Mouse (Mus musculus): Measurements from ENCODE around the gene Glud1.
A peak's percentile ranks its signal among the peaks of the same experiment; 100 is the strongest.

Glud1 gene

GRCm38 (mm10) chr14:34310234-34310965 lies at the start of gene Glud1, which contains the start of gene Shld2:
TSS of gene Glud1 (plus strand) at chr14:34310727.
TSS of gene Shld2 (minus strand) at chr14:34310493.
- peak; percentile 93 for DNase-seq

- no peak for DNase-seq
Observed at GRCm38 (mm10) chr14:34268046-34268445, 42.5 kb upstream of the Glud1 start.

- no peak for DNase-seq
Observed at GRCm38 (mm10) chr14:34273280-34273679, 37.2 kb upstream of the Glud1 start.

DNA sequence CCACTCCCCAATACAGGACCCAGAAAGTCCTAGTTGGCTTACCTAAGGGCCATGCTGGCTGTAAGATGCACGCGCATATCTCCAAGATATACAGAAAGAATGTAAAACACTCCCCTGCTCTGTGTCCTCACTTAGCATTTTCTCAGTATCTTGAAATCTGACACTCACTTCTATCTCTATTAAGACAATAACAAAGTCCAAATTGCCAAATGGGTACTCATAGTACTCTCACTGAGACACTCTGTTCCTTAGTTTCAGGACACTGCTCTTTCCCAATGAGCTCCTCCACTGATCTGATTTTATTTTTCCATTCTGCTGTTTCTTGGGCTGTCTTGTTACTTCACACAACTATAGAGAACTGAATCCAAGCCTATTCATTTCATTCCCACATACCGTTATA lies 36.4 kb upstream of the Glud1 start:
- no peak for DNase-seq

- DNase-seq, result no peak
Observed at GRCm38 (mm10) chr14:34275225-34275624, 35.3 kb upstream of the Glud1 start.

GRCm38 (mm10) chr14:34279726-34280125 lies 30.8 kb upstream of the Glud1 start:
- no peak for DNase-seq

DNA sequence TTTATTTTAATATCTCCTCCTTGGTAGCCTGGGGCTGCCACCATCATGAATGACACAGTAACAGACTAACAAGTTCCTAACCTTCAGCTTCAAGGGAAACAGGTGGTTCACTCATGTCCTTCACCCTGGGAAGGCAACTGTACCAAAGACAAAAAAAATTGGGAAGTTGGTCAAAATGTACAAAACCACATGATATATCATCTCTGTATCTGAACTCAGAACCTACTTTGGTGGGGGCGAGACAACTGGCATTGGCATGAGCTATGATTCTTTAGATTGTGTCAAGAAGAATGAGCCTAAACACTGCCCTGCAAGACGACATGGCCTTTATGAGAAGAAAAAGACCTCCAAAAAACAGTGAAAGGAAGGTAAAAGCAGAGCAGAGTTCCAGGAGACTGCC lies 29.7 kb upstream of the Glud1 start:
- no peak for DNase-seq

GRCm38 (mm10) chr14:34281736-34282269 lies 28.7 kb upstream of the Glud1 start:
- DNase-seq, result no peak

GRCm38 (mm10) chr14:34288396-34288795 lies 22.1 kb upstream of the Glud1 start:
- DNase-seq, result no peak

DNA sequence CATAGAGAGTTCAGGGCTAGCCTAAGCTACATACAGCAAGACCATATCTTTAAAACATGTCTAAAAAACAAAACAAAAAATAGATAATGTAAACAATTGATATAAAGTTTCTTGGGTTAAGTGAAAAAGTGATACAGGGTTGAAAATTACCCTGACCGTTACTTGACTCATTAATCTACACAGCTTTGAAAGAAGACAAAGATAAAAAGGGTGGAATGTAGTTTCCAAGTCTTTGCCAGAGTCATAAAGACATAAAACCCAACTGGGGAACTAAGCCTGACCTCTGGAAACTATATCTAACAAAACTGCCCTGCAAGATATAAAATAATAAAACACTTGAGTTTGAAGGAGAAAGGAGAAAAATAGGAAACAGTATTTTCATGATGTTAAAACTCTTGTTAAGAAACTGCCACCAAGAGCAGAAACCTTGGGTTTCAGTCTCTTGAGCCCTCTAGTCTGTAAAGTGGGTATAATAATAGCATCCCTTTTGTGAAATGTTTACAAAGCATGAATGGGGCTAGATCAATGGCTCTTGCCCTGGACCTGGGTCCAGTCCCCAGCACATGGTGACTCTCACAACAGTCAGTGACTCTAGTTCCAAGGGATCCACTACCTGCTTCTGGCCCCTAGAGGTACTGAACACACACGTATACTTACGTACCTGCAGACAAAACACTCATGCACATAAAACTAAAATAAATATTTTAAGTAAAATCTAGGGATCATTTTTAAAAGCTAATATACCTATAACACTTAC lies 21.1 kb upstream of the Glud1 start:
- DNase-seq, result no peak

- DNase-seq, result no peak
Observed at GRCm38 (mm10) chr14:34290229-34290628, 20.3 kb upstream of the Glud1 start.

- DNase-seq, result no peak
Observed at GRCm38 (mm10) chr14:34293641-34294040, 16.9 kb upstream of the Glud1 start.

- DNase-seq, result no peak
Observed at GRCm38 (mm10) chr14:34296350-34296749, 14.2 kb upstream of the Glud1 start.

- DNase-seq, result no peak
Observed at GRCm38 (mm10) chr14:34297038-34297437, 13.5 kb upstream of the Glud1 start.

GRCm38 (mm10) chr14:34297634-34298033 lies 12.9 kb upstream of the Glud1 start:
- no peak for DNase-seq

DNA sequence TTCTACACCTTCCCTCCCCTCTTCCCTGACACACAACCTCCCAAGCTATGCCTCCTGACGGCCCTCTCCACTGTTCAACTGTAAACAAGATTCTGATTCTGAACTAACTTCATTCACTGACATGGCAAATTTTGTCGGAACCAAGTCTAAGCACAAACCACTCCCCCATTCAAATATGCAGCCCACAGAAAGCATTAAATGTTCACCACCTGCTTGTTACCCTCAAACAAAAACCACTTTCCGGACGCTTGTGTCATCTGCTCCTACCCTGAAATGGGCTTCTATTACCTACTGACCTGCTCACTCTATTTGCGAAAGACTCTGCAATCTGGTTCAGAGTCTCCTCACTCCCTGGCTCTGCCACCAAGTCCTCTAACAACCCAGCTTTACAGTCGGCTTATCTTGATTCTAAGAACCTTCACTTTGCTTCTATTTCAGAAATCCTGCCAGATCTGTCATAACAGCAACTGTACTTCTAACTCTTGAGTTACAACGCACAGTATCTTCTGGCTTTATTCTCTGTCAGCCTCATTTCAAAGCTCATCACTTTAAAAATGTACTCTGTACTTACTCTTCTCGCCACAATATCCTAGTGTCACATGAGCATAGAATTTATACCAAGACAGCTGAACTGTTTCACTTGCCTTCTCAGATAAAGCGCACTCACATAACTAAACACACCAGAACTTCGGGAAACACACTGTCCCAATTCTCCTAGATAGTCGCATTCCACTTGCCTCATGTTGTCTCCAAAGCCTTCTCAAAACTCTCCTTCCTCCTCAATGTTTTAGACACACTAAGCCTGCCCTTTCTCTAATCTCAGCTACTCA lies 11.4 kb upstream of the Glud1 start:
- DNase-seq, result no peak

- DNase-seq, result no peak
Observed at GRCm38 (mm10) chr14:34302681-34303242, 7.8 kb upstream of the Glud1 start.

- no peak for DNase-seq
Observed at GRCm38 (mm10) chr14:34303265-34303680, 7.3 kb upstream of the Glud1 start.

- DNase-seq, result no peak
Observed at GRCm38 (mm10) chr14:34309266-34309665, 1.3 kb upstream of the Glud1 start.

DNA sequence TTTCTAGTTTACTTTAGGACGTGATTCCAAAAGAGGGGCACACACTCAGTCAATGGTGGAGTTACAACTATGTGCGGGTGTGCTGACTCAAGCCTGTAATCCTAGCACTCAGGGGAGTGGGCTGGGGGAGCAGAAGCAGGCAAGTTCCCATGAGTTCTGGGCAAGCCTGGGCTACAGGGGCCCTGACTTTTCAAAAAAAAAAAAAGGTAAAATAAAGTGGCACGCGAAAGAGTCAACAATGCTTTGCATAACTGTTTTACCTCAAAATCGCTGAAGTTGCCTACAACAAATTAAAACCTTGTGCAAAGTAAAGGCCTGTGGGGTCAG lies 657 bp upstream of the Glud1 start:
- DNase-seq, result no peak

GRCm38 (mm10) chr14:34311021-34311631 lies 599 bp downstream of the Glud1 start:
- DNase-seq, result peak; percentile 58

DNA sequence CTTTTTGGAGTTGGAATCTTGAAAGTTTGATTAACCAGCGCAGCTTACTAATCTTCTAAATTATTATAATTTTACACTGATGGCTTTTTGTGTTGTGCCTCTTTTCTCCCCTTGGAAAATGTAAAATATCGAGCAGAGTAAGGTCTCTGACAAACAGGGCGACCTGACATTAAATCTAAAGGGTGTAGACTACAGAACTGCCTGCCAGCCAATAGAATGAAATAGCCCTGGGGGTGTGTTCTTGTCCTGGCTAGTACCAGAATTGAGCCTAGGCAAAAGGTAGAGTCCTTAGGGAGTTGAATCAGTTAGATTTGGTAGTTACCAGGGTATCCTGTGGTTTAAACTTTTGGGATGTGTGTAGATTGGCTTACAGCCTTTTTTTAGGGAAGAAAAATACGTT lies 1.2 kb downstream of the Glud1 start:
- DNase-seq, result no peak
